Mouse (Mus musculus): ENCODE measurements around the gene Eps15.
A peak's percentile ranks its signal among the peaks of the same experiment; 100 is the strongest.

Eps15 gene

DNA sequence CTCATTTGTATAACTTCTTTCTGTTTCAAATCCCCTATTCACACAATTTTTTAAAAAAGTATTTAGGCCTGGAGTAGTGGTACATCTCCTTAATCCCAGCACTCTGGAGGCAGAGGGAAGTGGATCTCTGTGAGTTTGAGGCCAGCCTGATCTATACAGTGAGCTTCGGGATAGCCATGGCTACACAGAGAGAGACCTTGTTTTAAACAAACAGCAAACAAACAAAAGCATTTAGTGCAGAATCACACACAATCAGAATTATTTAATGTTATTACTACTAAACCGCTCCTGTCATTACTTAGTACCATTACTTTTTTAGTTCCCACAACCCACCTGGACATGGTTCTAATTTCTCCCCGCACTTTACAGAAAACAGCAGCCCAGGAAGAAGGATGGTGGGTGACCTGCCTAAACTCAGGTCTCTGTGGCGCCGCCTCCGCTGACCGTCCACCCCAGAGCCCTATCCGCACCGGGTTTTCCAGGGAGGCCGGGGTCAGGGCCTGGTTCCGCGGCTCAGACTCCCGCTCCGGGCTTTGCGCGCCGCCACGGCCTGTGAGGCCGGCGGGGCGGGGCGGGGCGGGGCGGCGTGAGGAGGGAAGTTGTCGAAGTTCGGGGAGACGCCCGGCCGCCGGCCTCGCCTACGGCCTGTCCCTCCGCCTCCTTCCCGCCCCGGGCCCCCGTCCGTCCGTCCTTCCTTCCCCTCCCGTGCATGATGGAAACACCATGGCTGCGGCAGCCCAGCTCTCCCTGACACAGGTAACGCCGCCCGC lies at the start of gene Eps15:
TSS of gene Eps15 (plus strand) at position 580 of the 770 bp plus-strand sequence.
- DNase-seq (ENCODE audit: low spot score): peak; percentile 94

DNA sequence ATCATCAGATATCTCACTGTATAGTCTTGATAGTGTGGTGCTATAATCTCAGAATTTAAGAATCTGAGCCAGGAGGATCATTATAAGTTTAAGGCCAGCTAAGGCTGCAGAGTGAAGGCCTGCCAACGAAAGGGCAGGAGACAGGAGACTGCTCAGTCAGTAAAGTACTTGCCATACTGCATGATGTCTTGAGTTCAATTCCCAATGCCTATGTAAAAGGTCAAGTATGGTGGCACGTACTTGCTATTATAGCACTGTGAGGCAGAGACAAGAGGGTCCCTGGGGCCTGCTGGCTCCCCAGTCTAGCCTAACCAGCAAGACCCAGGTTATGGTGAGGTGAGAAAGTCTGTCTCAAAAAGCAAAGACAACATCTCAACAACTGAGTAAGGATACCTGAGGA lies 45.9 kb upstream of the Eps15 start, which contains the start of gene Calr4:
TSS of gene Calr4 (plus strand) at position 301 of the 400 bp plus-strand sequence.
- DNase-seq (ENCODE audit: low spot score): no peak

DNA sequence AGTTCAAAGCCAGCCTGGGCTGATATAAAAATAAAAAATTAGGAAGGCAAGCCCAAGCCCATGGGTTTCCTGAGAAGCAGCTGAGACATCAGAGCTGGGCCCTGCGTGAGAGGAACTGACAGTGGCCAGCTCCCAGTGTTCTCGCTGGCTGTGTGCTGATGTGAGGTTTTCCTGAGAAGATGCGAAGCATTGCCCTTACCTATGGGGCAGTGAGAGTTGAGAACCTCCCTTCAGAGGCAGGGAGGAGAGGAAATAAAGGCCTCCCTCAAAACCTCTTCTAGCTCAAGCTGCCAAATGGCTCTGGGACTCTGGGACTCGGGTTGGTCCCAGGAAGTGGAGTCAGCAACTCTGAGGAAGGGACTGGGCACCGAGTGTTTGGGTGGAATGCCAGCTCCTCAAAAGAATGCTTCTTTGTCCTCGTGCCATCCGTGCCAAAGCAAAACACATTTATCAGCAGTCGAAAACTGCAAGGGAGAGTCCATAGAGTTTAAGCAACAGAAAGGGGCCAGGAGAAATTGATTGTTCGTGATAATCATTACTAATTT lies 45.2 kb upstream of the Eps15 start:
- no peak for DNase-seq (ENCODE audit: low spot score)

DNA sequence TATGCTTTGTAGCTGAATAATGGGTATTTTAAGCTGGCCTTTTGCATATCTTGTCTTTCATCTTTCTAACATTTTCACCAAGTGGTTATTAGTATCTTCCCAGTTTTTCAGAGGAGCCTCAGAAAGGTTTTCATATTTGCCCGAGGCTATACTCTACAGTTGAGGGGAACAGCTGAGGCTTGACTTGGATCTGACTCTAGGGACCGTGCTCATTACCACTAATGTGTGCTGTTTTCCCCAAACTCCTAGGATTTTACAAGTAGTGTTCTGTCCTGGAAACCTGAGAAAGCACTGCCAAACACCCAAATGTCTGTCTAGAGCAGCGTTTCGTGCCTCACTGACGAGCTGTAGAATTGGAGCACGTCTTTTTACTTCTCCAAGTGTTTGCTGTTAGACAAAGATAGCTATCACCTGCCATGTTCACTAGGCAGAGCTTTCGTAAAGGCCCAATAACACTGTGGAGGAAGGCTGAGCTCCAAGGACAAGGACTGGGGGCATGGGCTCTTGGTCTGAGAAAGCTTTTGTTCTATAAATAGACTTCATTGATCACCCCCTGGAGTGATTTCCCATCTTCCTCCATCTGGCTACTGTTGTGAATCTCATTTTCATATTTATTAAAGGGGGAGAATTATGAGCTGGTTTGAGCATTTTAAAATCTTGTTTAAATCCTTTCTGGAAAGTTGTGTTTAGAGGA lies 43.7 kb upstream of the Eps15 start:
- DNase-seq (ENCODE audit: low spot score): no peak

DNA sequence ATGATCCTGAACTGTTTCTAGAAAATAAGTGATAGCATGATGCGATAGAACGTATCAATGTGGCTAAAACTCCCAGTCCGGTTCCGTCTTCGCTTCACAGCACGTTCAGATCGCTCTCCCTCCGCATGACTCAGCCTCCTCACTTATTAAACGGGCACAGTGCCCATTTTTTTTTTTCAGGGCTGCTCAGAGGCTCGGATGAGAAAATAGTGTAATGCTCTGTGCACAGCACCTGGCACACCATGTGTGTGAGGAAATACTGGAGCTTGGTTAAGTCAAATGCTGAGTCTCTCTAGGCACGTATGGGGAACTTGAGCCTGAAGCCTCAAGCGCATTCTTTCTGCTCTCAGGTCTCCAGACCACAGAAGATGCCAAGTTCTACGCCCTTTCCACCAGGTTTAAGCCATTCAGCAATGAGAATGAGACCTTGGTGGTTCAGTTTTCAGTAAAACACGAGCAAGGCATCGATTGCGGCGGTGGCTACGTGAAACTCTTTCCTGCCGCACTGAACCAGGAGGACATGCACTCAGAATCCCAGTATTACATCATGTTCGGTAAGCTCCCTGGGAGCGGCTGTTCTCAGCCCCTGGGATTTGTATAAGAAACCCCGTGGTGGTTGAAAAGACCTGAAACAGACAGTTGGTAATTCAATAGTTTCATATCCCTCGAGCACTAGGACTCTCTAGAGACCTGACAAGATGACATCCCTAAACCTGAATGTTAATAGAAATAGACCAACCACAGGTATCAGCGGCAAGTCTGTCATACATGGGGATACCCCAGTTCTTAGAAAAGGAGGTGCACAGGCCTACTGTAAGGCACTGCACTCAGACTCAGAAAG lies 41.4 kb upstream of the Eps15 start:
- DNase-seq (ENCODE audit: low spot score): no peak

DNA sequence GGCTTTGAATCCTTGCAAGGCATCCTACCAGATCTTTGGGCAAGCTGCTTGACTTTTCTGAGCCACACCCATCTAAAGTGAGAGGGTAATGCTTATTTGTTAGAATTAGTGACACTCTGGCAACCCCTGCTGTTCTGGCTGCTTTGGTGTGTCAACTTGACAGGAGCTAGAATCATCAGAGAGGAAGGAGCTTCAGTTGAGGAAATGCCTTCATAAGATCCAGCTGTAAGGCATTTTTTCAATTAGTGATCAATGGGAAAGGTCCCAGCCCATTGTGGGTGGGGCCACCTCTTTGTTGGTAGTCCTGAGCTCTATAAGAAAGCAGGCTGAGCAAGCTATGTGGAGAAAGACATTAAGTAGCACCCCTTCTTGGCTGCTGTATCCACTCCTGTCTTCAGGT lies 38.8 kb upstream of the Eps15 start:
- peak; percentile 53 for DNase-seq (ENCODE audit: low spot score)

DNA sequence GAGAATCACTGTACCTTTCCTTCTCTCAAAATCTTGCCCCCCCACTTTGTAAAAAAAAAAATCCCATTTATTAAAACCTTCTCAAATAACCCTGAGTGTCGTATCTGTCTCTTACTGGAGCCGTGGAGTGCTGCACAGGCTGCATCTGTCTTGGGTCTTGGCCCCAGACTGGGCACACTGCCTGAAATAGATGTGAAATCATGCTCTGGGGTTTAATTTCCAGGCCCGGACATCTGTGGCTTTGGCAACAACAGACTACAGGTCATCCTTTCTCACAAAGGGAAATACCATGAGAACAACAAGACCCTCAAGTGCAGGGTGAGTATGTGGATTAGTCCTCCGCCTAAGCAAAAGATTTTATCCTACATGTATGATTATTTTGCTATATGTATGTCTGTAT lies 38.1 kb upstream of the Eps15 start:
- DNase-seq (ENCODE audit: low spot score): no peak

DNA sequence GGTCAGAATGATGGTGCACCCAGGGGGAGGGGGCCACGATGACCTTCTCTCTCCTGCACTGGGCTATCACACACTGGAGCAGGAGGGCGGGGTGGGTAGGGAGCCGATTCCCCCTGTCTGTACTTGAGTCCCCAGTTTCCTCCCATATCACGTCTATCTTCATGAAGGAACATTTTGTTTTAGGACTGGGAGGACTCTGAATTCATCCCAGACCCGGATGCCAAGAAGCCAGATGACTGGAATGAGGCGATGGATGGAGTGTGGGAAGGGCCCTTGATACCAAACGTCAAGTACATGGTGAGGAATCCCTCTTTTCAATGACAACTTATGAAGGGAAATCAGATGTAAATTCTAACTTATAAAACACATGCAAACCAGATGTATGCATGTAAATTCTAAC lies 35.6 kb upstream of the Eps15 start:
- DNase-seq (ENCODE audit: low spot score): no peak

DNA sequence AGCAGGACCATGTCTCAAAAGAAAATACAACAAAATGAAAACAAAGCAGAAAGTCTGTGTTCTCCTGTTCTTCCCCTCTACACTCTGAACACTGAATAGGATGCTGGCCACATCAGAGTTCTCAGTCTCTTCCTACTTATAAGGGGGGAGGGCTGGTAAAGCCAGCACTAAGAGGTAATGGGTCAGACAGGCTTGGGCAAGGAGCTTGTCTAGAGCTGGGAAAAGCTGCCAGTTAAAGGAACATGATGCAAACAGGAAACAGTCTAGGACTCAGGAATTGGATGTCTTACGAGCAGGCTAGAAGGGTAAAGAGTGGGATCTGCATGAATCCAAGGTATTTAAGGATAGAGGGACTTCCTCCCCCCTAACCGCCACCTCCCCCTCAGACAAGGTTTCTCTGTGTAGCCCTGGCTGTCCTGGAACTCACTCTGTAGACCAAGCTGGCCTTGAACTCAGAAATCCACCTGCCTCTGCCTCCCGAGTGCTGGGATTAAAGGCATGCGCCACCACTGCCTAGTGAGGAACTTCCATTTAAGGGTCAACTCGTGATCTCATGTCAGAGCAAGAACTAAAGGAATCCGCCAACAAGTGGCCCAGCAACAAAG lies 35.0 kb upstream of the Eps15 start:
- no peak for DNase-seq (ENCODE audit: low spot score)

DNA sequence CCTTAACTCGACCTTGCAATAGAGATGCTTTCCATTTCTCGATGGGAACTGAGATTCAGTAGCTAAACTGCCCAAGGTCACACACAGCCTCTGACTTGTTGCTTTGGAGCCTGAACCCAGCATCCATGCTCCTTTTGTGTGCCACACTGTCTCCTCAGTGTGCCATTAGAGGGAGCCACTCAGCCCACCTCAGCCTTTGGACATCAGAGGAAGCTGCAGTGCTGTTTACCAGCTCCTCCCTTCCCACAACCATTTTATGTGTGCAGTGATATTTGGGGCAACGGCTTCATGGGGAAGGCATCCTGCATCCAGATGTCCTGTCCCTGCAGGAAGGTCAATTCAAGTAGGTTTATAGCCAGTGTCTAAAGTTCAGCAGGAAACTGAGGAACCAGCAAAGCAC lies 28.5 kb upstream of the Eps15 start:
- peak; percentile 54 for DNase-seq (ENCODE audit: low spot score)

DNA sequence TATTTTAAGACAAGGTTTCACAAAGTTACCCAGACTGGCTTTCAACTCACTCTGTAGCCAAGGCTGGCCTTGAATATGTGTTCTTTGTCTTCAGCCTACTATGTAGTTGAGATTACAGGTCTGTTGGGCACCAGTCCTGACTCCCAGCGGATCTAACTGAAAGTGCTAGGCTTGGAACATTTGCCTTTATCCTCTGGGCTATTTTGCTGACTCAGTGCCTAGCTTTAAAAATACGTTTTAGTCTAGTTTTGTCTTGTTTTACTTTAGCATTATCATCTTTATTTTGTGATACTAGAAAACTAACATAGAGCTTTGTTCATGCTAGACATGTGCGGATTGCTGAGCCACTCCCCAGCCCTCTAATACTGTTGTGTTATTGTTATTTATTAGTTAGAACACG lies 27.9 kb upstream of the Eps15 start:
- DNase-seq (ENCODE audit: low spot score): no peak

DNA sequence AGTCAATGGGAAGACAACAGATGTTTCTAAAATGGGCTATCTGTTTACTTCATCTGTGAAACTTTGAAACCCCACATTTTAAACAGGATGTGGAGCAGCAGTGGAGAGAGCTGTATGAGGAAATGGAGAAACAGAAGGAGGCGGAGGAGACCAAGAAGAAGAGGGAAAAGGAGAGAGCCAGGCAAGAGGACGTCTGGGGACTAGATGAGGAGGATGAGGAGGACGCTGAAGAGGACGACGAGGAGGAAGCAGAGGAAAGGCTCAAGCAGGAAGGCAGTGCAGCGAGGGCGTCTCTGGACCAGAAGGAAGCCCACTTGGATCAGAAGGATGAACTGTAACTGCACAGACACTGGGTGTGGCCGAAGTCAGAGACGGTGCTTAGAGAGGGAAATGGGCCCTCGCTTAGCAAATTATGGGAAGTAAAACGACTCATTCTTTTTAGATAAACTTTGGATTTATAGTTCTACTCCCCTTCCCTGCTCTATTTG lies 26.4 kb upstream of the Eps15 start:
- no peak for DNase-seq (ENCODE audit: low spot score)

DNA sequence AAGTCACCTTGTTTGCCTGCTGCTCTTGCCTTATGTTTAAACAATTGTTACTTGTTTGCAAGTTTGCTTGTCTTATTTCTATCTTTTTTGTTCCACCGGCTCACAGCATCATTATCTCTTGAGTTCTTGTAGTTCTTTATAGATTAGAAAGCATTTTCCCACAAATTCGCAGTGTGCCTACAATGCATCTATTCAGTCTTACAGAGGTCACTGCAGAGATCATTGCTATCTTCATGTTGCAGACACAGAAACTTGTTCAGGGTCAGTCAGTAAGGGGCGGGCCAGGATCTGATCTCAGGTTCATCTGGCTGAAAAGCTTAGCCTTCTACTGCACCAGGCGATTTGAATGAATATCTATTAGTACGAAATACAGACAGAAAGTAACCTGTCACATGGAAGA lies 25.6 kb upstream of the Eps15 start:
- no peak for DNase-seq (ENCODE audit: low spot score)

DNA sequence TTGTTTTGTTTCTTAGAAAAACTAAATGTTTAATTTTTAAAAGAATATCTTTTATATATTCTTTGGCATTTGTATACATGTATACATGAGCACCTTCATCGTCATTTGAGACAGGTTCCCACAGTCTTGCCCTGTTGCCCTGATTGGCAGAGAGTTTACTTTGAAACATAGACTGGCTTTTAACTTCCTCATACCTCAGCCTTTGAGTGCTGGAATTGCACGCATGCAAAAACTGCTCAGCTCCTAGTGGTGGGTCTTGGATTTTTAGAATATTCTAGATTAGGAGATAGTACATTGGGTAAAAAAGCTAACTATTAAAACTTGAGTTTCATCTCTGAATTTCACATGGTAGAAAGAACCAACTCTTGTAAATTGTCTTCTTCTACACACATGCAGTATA lies 24.7 kb upstream of the Eps15 start:
- DNase-seq (ENCODE audit: low spot score): no peak

DNA sequence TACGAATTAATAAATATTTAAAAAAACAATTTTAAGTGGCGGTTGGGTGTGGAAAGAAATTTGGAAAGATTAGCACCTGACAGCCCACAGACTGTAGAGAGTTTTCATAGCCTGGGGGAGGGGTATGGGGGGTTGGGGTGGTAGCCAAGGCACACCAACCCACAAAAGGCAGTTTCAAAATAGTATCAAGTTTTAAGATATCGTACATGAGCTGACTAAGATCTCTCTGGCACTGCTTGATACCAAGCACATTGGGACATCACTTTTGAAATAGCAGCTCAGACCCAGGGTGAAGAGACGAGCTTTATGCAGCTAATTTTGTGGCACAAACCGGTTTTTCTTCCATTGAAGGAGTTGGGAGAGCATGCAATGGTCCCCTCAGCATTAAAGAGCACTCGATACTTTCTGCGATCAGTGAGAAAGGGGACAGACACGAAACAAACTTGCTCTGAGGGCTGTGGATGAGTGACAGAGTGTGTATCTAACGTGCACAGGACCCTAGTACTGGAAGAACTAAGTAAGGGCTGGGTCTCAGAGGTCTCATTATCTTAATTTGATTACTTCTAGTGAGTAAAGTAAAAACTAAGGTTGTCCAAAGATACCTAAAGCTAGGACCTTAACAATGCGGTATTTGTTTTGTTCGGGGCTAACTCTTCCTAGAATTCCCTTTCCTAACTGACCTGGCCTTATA lies 24.2 kb upstream of the Eps15 start:
- DNase-seq (ENCODE audit: low spot score): no peak

DNA sequence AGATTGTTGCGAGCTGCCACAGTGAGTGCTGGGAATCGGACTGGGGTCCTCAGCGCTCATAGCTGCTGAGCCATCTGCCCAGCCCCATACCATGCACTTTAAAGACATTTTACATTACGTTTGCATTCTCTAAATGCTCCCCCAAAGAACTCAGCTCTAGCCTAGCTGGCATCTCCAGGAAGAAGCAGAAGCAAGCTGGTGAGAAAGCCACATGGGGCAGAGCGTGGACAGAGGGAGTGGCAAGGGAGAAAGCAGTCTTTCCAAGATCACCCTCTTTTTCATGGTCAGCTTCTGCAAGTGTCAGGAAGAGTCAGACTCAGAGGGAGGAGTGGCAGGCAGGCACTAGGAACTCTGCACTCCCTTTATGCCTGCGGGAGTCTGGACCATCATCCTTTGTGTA lies 23.3 kb upstream of the Eps15 start:
- DNase-seq (ENCODE audit: low spot score): no peak

DNA sequence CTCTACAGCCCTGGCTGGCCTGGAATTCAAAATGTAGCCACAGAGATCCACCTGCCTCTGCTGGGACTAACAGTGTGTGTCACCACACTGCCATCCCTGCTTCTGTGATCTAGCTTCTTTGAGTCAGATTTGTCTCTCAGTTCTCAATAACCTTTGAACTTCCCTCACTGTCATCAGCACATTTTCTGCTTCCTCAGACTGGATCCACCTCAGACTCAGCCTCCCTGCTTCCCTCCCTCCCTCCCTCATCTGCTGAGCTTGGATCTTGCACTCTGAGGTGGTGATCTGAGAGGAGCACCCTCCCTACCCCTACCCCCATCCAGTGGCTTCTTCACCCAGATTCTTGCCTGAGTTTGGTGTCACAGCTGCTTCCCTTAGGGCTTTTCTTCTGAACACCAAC lies 22.4 kb upstream of the Eps15 start:
- DNase-seq (ENCODE audit: low spot score): no peak

DNA sequence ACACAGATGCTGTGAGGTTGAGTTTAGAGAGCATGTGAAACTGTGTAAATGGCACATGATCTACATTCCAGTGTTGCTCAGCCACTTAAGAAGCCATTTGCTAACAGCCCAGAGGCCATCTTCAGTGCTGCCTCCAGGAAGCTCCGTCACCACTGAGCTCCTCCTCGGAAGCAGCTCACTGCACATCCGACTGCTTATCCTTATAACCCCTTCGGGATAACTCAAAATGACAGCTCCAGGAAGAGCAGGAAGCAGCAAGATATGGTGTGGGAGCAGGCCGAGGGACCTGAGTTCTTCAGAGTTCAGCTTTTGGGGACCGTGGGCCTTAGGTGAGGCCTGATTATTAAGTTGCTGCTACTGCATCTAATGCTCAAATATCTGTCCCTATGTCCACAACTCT lies 18.0 kb upstream of the Eps15 start:
- DNase-seq (ENCODE audit: low spot score): no peak

DNA sequence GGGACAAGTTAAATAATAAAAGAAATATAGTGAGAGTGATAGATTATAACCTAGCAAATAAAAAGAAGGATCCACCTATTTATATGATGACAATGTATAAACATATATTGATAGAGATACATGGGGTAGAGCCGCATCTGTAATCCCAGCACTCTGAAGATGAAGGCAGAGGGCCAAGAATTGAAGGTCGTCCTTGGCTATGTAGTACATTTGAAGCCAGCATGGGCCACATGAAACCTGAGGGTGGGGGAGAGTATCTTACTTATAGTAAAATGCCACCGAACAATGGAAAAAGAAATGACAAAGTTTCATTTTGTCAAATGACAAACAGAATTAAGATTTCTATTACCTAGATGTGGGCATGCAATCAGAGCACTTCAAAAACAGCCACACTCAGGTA lies 14.0 kb upstream of the Eps15 start:
- DNase-seq (ENCODE audit: low spot score): no peak

DNA sequence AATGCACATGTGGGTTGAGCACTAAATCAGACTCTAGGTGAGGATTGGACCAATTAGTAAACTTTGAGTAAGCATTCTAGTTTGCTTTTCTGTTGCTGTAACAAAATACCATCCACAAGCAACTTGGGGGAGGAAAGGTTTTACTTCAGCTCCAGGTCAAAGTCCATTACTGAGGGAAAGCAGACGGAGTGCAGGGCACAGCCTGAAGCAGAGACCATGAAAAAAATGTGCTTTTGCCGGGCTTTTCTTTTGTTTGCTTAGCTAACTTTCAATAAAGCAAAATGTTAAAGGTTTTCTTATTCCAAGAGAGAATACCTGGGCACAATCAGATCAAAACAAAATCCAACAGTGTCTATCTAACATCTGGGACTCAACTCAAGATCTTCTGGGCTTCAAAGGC lies 13.3 kb upstream of the Eps15 start:
- DNase-seq (ENCODE audit: low spot score): no peak

DNA sequence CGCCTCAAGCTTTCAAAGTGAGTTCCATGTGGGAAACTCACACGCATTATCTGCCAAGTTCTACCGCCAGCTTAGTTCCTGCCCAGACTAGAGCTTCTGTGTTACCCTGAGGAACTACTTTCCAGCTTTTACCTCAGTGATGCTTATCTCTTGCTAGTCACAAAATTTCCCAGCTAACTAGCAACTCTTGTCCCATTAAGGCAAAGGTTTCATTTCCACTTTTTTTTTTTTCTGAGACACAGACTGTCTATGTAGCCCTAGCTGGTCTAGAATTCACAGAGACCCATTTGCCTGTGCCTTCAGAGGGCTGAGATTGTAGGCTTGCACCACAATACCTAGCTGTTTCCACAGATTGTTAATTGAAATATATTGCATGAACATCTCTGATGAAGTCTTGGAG lies 12.6 kb upstream of the Eps15 start:
- no peak for DNase-seq (ENCODE audit: low spot score)
